Mouse (Mus musculus): Measurements from ENCODE around the gene Wars2. TPM values are rescaled to one million over a fixed set of nuclear protein-coding genes. Genes with fewer than 3 reads are reported as not detected.
A peak's percentile ranks its signal among the peaks of the same experiment; 100 is the strongest.

Gene Wars2
- total RNA-seq, 2 experiments from 2014 or later: 7.6 to 7.9 TPM

DNA sequence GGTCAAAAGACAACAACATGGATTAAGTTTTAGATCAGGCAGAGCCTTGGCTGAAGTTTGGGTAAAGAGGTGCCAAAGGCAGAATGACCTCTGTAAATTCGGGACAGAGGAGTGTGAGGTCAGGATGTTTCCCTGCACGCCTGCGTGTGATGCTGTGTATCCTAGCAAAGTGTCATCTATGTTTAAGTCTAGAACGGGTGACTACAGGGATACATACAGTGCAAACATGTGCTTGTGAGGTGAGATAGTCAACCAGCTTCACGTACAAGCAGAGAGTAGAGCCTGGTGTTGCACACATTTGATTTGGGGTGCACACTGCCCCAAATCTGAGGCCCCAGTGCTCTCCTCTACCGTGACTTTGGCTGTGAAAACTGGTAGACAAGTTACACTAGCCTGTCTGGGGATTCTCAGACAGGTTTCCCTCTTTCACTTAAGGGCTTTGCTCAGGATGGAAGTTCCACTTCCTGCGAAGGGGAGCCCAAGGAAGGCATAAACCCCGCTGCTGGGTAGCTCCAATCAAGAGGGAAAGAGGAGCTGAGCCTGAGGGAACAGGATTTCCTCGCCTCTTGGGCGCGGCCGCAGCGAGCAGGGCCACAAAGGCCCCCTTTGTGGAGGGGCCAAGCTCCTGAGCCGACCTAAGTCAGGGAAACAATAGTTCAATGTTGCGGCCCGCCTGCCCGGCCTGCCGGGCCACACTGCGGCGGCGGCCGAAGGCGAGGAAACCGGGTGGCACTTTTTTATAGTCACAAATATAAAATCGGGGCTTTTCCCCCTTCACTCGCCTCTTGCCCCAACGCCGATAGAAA, 107.3 kb downstream of the Wars2 start:
- no peak for DNase-seq (ENCODE audit: low spot score in 2 of 2)

GRCm38 (mm10) chr3:99248831-99249550, 108.1 kb downstream of the Wars2 start:
- DNase-seq (ENCODE audit: low spot score in 2 of 2): no peak

DNA sequence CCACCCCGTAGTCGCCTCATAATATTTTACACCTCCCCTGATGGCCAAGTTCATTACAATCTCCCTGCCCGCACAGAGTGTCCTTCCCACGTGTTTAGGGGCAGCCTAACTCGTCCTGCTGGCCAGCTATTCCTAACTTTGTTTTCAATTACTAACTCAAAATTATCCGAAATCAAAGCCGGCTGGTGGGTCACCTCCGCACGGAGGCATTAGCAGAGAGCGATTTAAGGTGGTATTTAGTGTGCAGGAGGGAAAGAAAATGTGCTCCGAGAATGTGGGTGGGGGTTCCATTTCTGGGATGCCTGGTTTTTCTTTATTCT, 108.6 kb downstream of the Wars2 start:
- no peak for DNase-seq (ENCODE audit: low spot score in 2 of 2)

GRCm38 (mm10) chr3:99249906-99250305, 109.0 kb downstream of the Wars2 start:
- DNase-seq (ENCODE audit: low spot score in 2 of 2): peak in 1 of 2 experiments; percentile 28

DNA sequence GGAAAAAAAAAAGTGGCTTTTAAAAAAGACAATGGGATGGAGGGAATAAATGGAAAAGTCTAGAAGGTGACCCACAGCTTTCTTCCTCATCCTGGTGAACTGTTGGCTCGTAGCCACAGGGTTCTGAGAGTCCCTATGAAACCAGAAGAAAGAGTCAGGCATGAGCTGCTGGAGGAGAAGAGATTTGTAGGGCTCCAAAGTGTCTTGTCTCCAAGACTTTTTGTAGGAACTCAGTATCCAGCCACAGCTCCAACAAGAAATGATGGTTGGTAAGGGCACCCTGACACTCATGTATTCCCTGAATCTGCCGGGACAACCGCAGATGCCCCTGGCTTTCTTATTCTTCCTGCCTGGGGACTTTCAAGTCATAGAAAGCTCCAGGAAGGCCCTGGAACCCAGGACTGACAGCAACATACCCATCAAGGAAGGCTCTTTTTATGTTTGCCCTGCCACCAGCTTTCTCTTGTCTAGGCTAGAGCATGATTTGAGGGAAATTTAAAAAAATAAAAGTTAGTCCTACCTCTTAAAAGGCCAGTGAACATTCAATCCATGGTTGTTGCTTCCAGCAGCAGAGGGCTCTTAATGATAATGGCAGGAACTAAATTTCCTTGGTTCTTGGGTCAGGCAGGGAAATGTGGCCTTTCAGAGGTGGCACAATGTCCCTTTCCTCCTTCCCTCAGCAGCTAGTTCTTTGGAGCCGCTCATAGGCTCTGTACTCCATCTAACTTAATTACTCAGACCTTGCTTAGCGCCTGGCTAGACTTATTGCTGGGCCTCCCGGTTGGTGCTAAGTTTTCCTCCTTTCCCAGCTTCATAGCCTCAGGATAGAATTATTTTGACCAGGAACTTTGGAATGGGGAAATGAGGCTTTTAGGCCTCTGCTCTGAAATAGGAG, 110.7 kb downstream of the Wars2 start:
- no peak for DNase-seq (ENCODE audit: low spot score in 2 of 2)

DNA sequence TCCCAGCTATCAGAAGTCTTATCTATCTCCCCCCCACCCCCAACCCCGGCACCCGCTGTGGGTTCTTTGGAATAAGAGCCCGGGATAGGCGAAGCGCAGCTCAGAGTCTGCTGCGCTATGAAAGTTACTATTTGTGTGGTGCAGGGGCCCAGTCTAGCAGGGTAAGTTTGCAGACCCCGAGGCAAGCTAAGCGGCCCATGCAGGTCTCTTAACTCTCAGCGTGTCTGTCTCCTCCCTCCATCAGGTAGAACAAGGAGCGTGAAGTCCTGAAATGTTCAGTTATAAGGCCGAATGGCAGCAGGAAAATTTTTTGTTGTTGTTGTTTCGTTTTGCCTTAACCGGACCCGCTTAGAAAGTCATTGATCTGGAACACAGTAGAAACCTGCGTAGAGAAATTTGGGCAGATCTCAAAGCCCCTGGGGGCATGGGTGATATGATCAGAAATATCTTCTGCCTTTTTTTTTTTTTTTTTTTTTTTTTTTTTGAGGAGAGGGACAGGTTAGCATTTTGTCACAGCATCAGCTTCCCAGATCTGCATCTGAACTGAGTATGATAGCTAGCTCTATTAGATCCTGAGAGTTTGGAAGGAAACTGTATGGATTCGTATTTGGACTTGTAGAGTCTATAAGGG, 111.7 kb downstream of the Wars2 start:
- DNase-seq (ENCODE audit: low spot score in 2 of 2): peak in 1 of 2 experiments; percentile 21

GRCm38 (mm10) chr3:99253092-99253488, 112.2 kb downstream of the Wars2 start:
- peak; percentile 67 to 83 for DNase-seq (ENCODE audit: low spot score in 2 of 2)

DNA sequence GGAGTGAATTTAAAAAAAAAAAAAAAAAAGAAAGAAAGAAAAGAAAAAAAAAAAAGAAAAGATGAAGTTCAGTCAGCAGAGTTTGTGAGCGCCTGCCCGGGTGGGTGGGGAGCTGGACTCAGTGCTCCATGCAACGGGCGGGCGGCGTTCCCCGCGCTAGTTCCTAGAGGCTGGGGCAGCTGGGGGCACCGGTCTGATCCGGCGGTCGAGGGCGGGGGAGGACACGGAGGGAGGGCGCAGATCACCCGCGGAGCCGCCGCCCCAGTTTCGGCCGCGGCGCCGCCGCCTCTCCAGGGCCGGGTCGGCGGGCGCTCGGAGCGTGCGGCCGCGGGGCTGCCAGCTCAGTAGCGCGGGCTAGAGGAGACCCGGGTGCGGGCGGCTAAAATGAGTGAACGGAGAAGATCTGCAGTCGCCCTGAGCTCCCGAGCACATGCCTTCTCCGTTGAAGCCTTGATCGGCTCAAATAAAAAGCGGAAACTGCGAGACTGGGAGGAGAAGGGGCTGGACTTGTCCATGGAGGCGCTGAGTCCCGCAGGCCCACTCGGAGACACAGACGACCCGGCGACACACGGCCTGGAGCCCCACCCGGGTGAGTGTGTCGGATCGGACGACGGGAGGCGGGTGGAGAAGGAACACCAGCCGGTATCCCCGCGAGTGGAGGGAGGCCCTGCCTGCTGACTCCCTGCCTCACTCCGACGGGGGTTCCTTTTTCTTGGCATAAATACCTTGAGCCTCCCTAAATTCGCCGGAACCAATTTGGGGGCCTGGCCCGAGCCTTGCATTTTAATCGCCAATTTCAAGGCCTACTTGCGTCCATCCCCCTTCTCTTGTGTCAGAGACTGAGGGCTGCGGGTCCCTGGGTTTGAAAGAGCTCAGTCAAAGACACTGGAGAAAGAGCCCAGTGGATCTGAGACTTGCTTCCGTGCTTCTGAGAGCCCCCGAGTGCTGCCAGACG, 112.9 kb downstream of the Wars2 start:
- peak; percentile 67 to 82 for DNase-seq (ENCODE audit: low spot score in 2 of 2)

DNA sequence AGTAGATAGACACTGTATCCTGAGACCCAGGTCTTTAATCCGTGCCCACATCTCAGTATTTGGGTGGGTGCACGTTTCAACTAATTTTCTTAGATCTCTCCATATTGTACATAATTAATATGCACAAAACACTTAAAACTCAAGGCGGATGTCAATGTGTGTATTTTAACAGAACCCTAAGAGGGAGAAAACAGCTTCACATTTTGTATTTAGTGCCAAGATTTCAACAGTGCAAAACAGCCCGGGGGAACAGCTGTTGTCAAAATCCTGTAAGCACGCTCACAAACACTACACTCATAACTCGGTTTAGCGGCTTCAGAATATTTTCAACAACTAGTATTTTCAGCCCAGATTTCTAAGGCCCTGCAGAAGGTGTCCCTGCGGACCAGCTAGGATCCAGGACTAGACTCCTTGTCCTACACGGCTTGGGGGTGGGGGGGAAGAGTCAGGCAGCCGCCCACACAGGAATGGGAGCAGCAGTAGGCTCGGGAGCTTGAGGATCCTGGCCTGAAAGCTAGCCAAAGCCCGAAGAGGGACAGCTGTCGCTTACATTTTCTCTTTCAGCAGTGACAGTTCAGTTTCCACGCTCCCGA, 113.8 kb downstream of the Wars2 start:
- peak in 1 of 2 experiments; percentile 66 for DNase-seq (ENCODE audit: low spot score in 2 of 2)

- no peak for DNase-seq (ENCODE audit: low spot score in 2 of 2)
These were observed 114.8 kb downstream of the Wars2 start for GRCm38 (mm10) chr3:99255411-99256365.

- no peak for DNase-seq (ENCODE audit: low spot score in 2 of 2)
These were observed 115.5 kb downstream of the Wars2 start for GRCm38 (mm10) chr3:99256366-99256750.

DNA sequence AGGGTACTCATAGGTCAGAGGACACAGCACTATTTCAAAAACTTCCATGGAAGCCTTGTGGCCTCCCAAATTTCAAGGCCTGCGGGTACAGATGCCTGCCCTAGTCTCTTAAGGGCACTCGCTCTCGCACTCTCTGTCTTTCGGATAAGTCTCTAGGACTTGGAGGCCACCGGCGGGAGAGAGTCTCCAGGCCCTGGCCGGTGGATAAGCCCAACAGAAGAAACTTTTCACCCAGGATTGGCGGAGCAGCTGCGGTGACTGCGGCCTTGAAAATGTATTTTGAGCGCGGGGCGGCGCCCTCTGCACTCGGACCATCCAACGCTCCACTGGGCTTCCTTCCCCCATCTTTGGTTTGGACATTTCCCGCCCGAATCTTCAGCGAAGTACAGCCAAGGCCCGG, 115.9 kb downstream of the Wars2 start:
- DNase-seq (ENCODE audit: low spot score in 2 of 2): peak in 1 of 2 experiments; percentile 64

GRCm38 (mm10) chr3:99257586-99258577, 117.0 kb downstream of the Wars2 start:
- no peak for DNase-seq (ENCODE audit: low spot score in 2 of 2)

GRCm38 (mm10) chr3:99259741-99260270, 118.9 kb downstream of the Wars2 start:
- DNase-seq (ENCODE audit: low spot score in 2 of 2): no peak

DNA sequence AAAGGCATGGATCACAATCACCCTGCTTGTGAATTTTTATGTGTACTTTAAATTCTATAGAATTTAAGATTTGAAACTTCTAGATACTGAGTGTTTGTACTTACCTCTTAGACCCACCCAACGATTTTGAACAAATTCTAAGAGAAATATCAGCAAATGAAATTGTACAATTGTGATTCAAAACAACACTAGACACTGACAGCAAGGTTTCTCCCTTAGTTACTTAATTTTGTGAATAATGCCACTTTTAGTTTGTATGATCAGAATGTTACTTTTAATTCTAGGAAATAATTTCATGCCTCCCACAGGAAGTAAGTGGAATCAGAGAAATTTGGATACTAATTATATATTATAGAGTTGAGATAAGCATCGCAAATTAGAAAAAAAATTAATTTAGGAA, 119.5 kb downstream of the Wars2 start:
- no peak for DNase-seq (ENCODE audit: low spot score in 2 of 2)

DNA sequence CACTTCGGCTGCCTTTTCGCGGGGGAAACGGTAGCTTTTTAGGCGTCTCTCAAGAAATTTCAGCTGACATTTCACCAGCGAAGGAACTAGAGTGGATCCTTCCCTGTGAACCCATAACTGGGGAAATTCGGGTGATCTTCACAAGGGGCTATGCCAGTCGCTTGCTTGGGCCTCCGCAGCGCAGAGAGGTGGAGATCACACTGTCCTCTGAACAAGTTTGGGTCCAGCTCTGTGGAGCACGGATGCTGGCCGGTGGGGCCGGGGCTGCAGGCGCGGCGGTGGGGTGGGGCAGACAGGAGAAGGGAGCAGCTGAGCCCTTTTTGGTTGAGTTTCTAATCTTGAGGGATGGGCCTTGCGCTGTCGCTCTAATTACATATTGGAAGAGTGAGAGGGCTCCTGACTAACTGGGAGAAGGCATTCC, 120.5 kb downstream of the Wars2 start:
- DNase-seq (ENCODE audit: low spot score in 2 of 2): no peak

DNA sequence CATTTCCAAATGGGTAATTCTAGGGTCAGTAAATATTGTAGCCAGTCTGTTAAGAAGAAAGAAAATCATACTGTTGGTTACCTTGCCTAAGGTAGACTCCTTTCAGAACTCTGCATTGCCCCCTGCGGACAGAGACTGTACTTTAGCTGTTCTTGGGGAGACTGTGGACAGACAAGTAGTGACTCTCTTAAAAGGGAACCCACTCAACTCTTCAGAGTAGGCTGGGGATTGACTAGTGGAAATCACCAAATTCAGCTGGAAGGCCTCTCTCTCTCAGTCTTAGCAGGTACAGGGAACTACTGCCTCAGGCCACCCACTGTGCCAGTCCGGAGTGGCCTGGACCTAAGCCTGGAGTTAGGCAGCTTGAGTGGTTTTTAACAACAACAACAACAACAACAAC, 121.1 kb downstream of the Wars2 start:
- DNase-seq (ENCODE audit: low spot score in 2 of 2): no peak
